Mouse (Mus musculus): ENCODE results near the gene Aip. TPM values are rescaled to one million over a fixed set of nuclear protein-coding genes. Genes with fewer than 3 reads are reported as not detected.

Gene Aip
- polyA plus RNA-seq, 1 experiment from 2014 or later: 26.8 TPM

DNA sequence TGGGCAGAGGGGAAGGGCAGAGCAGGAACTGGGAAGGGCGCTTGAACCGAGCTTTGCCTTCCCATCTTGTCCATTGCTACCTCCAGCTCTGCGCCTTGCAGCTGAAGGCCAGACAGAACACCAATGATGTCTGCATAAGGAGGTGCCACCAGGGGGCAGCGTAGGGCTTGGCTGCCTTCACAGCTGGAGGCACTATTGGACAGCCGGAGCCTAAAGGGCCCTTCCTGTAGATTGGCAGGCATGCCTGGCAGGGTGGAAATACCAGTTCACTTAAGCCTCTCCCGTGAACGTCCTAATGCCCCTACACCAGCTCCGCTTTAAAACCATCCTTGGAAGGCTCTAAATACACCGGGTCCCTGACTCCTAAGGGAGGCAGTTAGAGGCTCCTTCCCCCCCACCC lies 26.6 kb downstream of the Aip start:
- DNase-seq: peak; percentile 96
- Histone ChIP-seq H3K4me1 (ENCODE audit: insufficient read depth) (peaks cover 39% of the 10 kb centered on the region), H3K36me3 (replicated peaks; ENCODE audit: insufficient read depth, low read length) (peaks cover 7% of the 10 kb centered on the region), H3K9ac (replicated peaks) (no peak overlapping the region; the same call in 1 of the 2 replicates), H3K4me3 (ENCODE audit: low read depth, low read length) (peak overlapping the region; percentile 51), H3K9me3 (ENCODE audit: low read length) (no peaks in the 10 kb centered on the region), H3K4me2 (ENCODE audit: low read depth, low read length) (peak overlapping the region; percentile 95), H3K27ac (ENCODE audit: low read depth) (peak overlapping the region; percentile 95), H3K27me3 (ENCODE audit: insufficient read depth, low read length) (peaks cover 19% of the 10 kb centered on the region)
- peak; percentile 11; the same call in 1 of the 2 replicates for ATAC-seq
- TF ChIP-seq CTCF (IDR thresholded peaks at IDR 0.05; ENCODE audit: low read depth): peak; percentile 100
- TF ChIP-seq EP300 (IDR thresholded peaks at IDR 0.05; ENCODE audit: low read depth): no peak
- WGBS (ENCODE audit: insufficient replicate concordance): 4% methylated on average over 9 of the region's 9 CpGs

- WGBS (ENCODE audit: insufficient replicate concordance): 67% methylated on average over 13 of the region's 13 CpGs
- DNase-seq (peak; percentile 54), ATAC-seq (no peak)
- Histone ChIP-seq H3K9ac (replicated peaks) (peak overlapping the region; percentile 41), H3K4me3 (ENCODE audit: low read depth, low read length) (peak overlapping the region; percentile 68; the same call in 1 of the 2 replicates), H3K36me3 (replicated peaks; ENCODE audit: insufficient read depth, low read length) (peaks cover 7% of the 10 kb centered on the region), H3K4me2 (ENCODE audit: low read depth, low read length) (peak overlapping the region; percentile 95), H3K9me3 (ENCODE audit: low read length) (no peaks in the 10 kb centered on the region), H3K4me1 (ENCODE audit: insufficient read depth) (peaks cover 39% of the 10 kb centered on the region), H3K27ac (ENCODE audit: low read depth) (peak overlapping the region; percentile 95), H3K27me3 (ENCODE audit: insufficient read depth, low read length) (peaks cover 19% of the 10 kb centered on the region)
- TF ChIP-seq EP300 (IDR thresholded peaks at IDR 0.05; ENCODE audit: low read depth): no peak
- no peak for TF ChIP-seq CTCF (IDR thresholded peaks at IDR 0.05; ENCODE audit: low read depth)
These were observed 27.2 kb downstream of the Aip start for GRCm38 (mm10) chr19:4098426-4098825.

GRCm38 (mm10) chr19:4097441-4097825 lies 28.2 kb downstream of the Aip start:
- WGBS (ENCODE audit: insufficient replicate concordance): 2% methylated on average over 21 of the region's 21 CpGs
- H3K27me3 ChIP-seq (ENCODE audit: insufficient read depth, low read length): peaks cover 19% of the 10 kb centered on the region
- ATAC-seq: peak; percentile 66
- no peaks in the 10 kb centered on the region for H3K9me3 ChIP-seq (ENCODE audit: low read length)
- peak; percentile 90 for DNase-seq
- H3K4me1 ChIP-seq (ENCODE audit: insufficient read depth): peaks cover 39% of the 10 kb centered on the region
- peak overlapping the region; percentile 60 for H3K9ac ChIP-seq (replicated peaks)
- H3K4me2 ChIP-seq (ENCODE audit: low read depth, low read length): peak overlapping the region; percentile 95
- H3K4me3 ChIP-seq (ENCODE audit: low read depth, low read length): peak overlapping the region; percentile 68
- H3K27ac ChIP-seq (ENCODE audit: low read depth): peak overlapping the region; percentile 95
- H3K36me3 ChIP-seq (replicated peaks; ENCODE audit: insufficient read depth, low read length): peaks cover 3% of the 10 kb centered on the region
- TF ChIP-seq EP300 (IDR thresholded peaks at IDR 0.05; ENCODE audit: low read depth): no peak
- no peak for TF ChIP-seq CTCF (IDR thresholded peaks at IDR 0.05; ENCODE audit: low read depth)

DNA sequence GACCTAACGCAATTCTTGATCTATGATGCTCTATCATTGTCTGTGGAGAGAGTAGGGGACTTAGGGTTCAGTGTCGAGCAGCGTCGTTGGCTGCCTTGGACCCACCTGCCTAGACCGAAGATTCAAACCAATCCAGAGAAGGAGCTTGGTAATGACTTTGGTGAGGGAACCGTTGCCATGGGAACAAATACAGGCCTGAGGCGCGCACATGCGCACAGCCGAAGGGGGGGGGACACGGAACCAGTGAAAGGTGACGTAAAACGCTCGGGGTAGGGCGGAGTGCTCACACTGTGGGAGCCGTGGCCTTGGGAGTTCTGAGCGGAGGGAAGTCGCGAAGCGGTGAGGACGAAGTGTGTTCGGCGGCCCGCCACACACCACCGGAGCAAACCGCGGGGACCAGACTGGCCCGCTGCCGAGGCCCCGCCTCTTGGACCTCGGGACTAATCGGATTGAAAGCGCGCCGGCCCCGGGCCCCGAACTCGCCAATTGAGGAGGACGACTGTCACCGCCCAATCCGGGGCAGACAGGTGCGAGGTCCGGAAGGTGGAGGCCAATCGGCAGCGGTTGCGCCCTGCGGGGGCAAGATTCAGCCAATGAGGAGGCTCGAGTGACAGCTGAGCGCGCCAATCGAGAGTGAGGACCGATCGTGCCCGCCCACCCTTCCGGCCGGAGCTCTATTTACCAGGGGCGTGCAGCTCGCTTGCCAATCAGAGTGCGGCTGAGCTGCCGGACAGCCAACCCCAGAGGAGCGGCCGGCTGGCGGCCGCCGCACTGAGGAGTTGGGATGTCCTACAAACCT lies 28.8 kb downstream of the Aip start, which contains the start of gene Cdk2ap2:
TSS of gene Cdk2ap2 (plus strand) at position 541 of the 799 bp plus-strand sequence.
- no peaks in the 10 kb centered on the region for H3K9me3 ChIP-seq (ENCODE audit: low read length)
- H3K4me1 ChIP-seq (ENCODE audit: insufficient read depth): peaks cover 39% of the 10 kb centered on the region
- DNase-seq: peak; percentile 99
- H3K27me3 ChIP-seq (ENCODE audit: insufficient read depth, low read length): peaks cover 17% of the 10 kb centered on the region
- TF ChIP-seq EP300 (IDR thresholded peaks at IDR 0.05; ENCODE audit: low read depth): peak; percentile 77
- TF ChIP-seq CTCF (IDR thresholded peaks at IDR 0.05; ENCODE audit: low read depth): no peak
- under 1% methylated on average over 60 of the region's 65 CpGs for WGBS (ENCODE audit: insufficient replicate concordance)
- H3K9ac ChIP-seq (replicated peaks): peak within 1 kb of the TSS; percentile 69
- ATAC-seq: peak; percentile 91
- peak within 1 kb of the TSS; percentile 95 for H3K27ac ChIP-seq (ENCODE audit: low read depth)
- H3K4me3 ChIP-seq (ENCODE audit: low read depth, low read length): peak within 1 kb of the TSS; percentile 68
- peak within 1 kb of the TSS; percentile 95 for H3K4me2 ChIP-seq (ENCODE audit: low read depth, low read length)
- 0 out of 2 replicates have a peak, but pooled peaks cover under 1% of the 10 kb centered on the region for H3K36me3 ChIP-seq (replicated peaks; ENCODE audit: insufficient read depth, low read length)

- Histone ChIP-seq H3K4me2 (ENCODE audit: low read depth, low read length) (no peak overlapping the region), H3K9ac (replicated peaks) (no peak overlapping the region), H3K27me3 (ENCODE audit: insufficient read depth, low read length) (peaks cover 7% of the 10 kb centered on the region), H3K27ac (ENCODE audit: low read depth) (no peak overlapping the region), H3K9me3 (ENCODE audit: low read length) (no peaks in the 10 kb centered on the region), H3K4me3 (ENCODE audit: low read depth, low read length) (no peak overlapping the region), H3K4me1 (ENCODE audit: insufficient read depth) (peaks cover 36% of the 10 kb centered on the region), H3K36me3 (replicated peaks; ENCODE audit: insufficient read depth, low read length) (no peaks in the 10 kb centered on the region)
- no peak for TF ChIP-seq EP300 (IDR thresholded peaks at IDR 0.05; ENCODE audit: low read depth)
- TF ChIP-seq CTCF (IDR thresholded peaks at IDR 0.05; ENCODE audit: low read depth): no peak
- 68% methylated on average over 3 of the region's 3 CpGs for WGBS (ENCODE audit: insufficient replicate concordance)
- DNase-seq (no peak), ATAC-seq (no peak)
These were observed 29.9 kb downstream of the Aip start for GRCm38 (mm10) chr19:4095802-4096201.

- 81% methylated on average over 5 of the region's 5 CpGs for WGBS (ENCODE audit: insufficient replicate concordance)
- no peak overlapping the region for H3K27ac ChIP-seq (ENCODE audit: low read depth)
- no peak overlapping the region for H3K4me3 ChIP-seq (ENCODE audit: low read depth, low read length)
- DNase-seq (no peak), ATAC-seq (no peak)
- H3K9ac ChIP-seq (replicated peaks): no peak overlapping the region
- TF ChIP-seq EP300 (IDR thresholded peaks at IDR 0.05; ENCODE audit: low read depth) (no peak), CTCF (IDR thresholded peaks at IDR 0.05; ENCODE audit: low read depth) (no peak)
- H3K9me3 ChIP-seq (ENCODE audit: low read length): no peaks in the 10 kb centered on the region
- H3K27me3 ChIP-seq (ENCODE audit: insufficient read depth, low read length): no peaks in the 10 kb centered on the region
- H3K4me1 ChIP-seq (ENCODE audit: insufficient read depth): peaks cover 26% of the 10 kb centered on the region
- no peaks in the 10 kb centered on the region for H3K36me3 ChIP-seq (replicated peaks; ENCODE audit: insufficient read depth, low read length)
- H3K4me2 ChIP-seq (ENCODE audit: low read depth, low read length): no peak overlapping the region
These were observed 30.8 kb downstream of the Aip start for GRCm38 (mm10) chr19:4094774-4095303.

All from liver, postnatal 0 days (tissue).